Mouse (Mus musculus) thymus, postnatal 36 days (tissue): Measurements from ENCODE around the gene Gna11.

ENCODE experiments used
- DNase-seq, 2 experiments: peaks; one replicate each; pipeline ENCODE4 v3.0.0; 2022; ENCODE audit warnings: mixed read lengths in 2 of 2

Gna11 gene

GRCm38 (mm10) chr10:81542727-81543460, 2.1 kb downstream of the Gna11 start:
- DNase-seq = no peak

GRCm38 (mm10) chr10:81541803-81542202, 3.2 kb downstream of the Gna11 start:
- no peak for DNase-seq

- DNase-seq = no peak
Measured at GRCm38 (mm10) chr10:81541363-81541762, 3.6 kb downstream of the Gna11 start.

GRCm38 (mm10) chr10:81538321-81539048, 6.5 kb downstream of the Gna11 start:
- DNase-seq = no peak

- no peak for DNase-seq
Measured at GRCm38 (mm10) chr10:81537429-81537828, 7.6 kb downstream of the Gna11 start.

- DNase-seq = no peak
Measured at GRCm38 (mm10) chr10:81536734-81537133, 8.3 kb downstream of the Gna11 start.

- DNase-seq = no peak
Measured at GRCm38 (mm10) chr10:81534826-81535225, 10.2 kb downstream of the Gna11 start.

GRCm38 (mm10) chr10:81526779-81527178, 18.2 kb downstream of the Gna11 start:
- peak; percentile 83 to 86 for DNase-seq

GRCm38 (mm10) chr10:81525017-81525694, 19.8 kb downstream of the Gna11 start:
- no peak for DNase-seq

GRCm38 (mm10) chr10:81524051-81524605, 20.9 kb downstream of the Gna11 start, which contains the start of gene Gna15:
TSS of gene Gna15 (minus strand) at chr10:81524225.
- no peak for DNase-seq

GRCm38 (mm10) chr10:81523570-81523969, 21.4 kb downstream of the Gna11 start:
- DNase-seq = no peak

- DNase-seq = no peak
Measured at GRCm38 (mm10) chr10:81523142-81523541, 21.8 kb downstream of the Gna11 start.

- DNase-seq = no peak
Measured at GRCm38 (mm10) chr10:81519978-81520365, 25.0 kb downstream of the Gna11 start.

- no peak for DNase-seq
Measured at GRCm38 (mm10) chr10:81519227-81519977, 25.6 kb downstream of the Gna11 start.

- DNase-seq = peak; percentile 79 to 82
Measured at GRCm38 (mm10) chr10:81518546-81518945, 26.4 kb downstream of the Gna11 start.

- DNase-seq = no peak
Measured at GRCm38 (mm10) chr10:81517227-81517626, 27.8 kb downstream of the Gna11 start.

GRCm38 (mm10) chr10:81513798-81514197, 31.2 kb downstream of the Gna11 start:
- DNase-seq = no peak

- no peak for DNase-seq
Measured at GRCm38 (mm10) chr10:81510246-81510810, 34.7 kb downstream of the Gna11 start.

- no peak for DNase-seq
Measured at GRCm38 (mm10) chr10:81507691-81508489, 37.1 kb downstream of the Gna11 start.

GRCm38 (mm10) chr10:81507095-81507494, 37.9 kb downstream of the Gna11 start:
- no peak for DNase-seq

- DNase-seq = no peak
Measured at GRCm38 (mm10) chr10:81505016-81505664, 39.9 kb downstream of the Gna11 start.
